Mouse (Mus musculus) embryonic fibroblast, embryonic 13.5 days (primary cell): Measurements from ENCODE around the gene Gm20388. TPM values are rescaled to one million over a fixed set of nuclear protein-coding genes. Genes with fewer than 3 reads are reported as not detected.

ENCODE experiments used
- H3K27ac ChIP-seq: 2 replicates; pipeline ENCODE4 v1.5.1; 2012; ENCODE audit warnings: low read length, control low read depth, inconsistent platforms; ENCODE audit not compliant: insufficient read depth
- H3K4me1 ChIP-seq: 2 replicates; pipeline ENCODE4 v1.6.1; 2011; ENCODE audit warnings: low read length; ENCODE audit not compliant: control insufficient read depth, insufficient read depth
- H3K4me3 ChIP-seq: 2 replicates; pipeline ENCODE4 v1.5.1; 2011; ENCODE audit warnings: mild to moderate bottlenecking, control low read depth, low read length; ENCODE audit not compliant: insufficient read depth
- CTCF ChIP-seq: IDR thresholded peaks from 2 replicates; pipeline ENCODE4 v1.5.1; 2011; ENCODE audit warnings: mild to moderate bottlenecking, control low read depth, low read length, moderate library complexity, borderline replicate concordance; ENCODE audit not compliant: insufficient read depth
- POLR2A ChIP-seq: IDR thresholded peaks from 2 replicates; pipeline ENCODE4 v1.6.1; 2011; ENCODE audit warnings: low read depth, mild to moderate bottlenecking, control low read depth, low read length, moderate library complexity
- polyA plus RNA-seq: library from polyadenylated mRNA; stranded (reverse); fragments of >200 nt; gene quantifications from 2 replicates; pipeline ENCODE4 v1.2.4, GENCODE M21; 2011; ENCODE audit warnings: low read depth; ENCODE audit not compliant: missing spikeins, insufficient read length

The Gm20388 gene
- polyA plus RNA-seq, 1 experiment, result 82.8 TPM

- Histone ChIP-seq H3K27ac (no peak overlapping the region), H3K4me3 (no peak overlapping the region), H3K4me1 (peaks cover 4% of the 10 kb centered on the region; the same call in 1 of the 2 replicates)
- TF ChIP-seq POLR2A (no peak), CTCF (peak; percentile 59)
Observed at GRCm38 (mm10) chr8:120288122-120288908, 377.7 kb downstream of the Gm20388 start.

DNA sequence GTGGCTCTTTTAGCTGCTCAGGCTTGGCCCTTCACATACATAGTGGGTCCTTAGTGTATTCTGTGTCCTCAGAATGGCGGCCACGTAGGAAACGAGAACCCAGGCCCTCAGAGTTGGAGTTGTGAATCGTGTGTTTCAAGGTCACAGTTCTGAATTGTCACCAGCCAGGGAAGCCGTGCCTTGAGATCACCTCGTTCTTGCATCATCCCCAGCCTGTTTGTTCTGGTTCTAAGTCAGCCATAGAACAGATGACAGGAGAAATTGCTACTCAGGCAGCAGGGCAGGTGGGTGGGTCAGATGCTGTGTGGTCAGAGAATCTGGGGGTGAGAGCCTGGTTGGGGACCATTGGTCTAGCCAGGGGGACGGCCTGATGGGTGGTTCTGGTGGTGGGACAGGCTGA, 378.6 kb downstream of the Gm20388 start:
- Histone ChIP-seq H3K4me3 (no peak overlapping the region), H3K4me1 (peaks cover 4% of the 10 kb centered on the region; the same call in 1 of the 2 replicates), H3K27ac (no peak overlapping the region)
- TF ChIP-seq CTCF, result no peak
- TF ChIP-seq POLR2A, result no peak

DNA sequence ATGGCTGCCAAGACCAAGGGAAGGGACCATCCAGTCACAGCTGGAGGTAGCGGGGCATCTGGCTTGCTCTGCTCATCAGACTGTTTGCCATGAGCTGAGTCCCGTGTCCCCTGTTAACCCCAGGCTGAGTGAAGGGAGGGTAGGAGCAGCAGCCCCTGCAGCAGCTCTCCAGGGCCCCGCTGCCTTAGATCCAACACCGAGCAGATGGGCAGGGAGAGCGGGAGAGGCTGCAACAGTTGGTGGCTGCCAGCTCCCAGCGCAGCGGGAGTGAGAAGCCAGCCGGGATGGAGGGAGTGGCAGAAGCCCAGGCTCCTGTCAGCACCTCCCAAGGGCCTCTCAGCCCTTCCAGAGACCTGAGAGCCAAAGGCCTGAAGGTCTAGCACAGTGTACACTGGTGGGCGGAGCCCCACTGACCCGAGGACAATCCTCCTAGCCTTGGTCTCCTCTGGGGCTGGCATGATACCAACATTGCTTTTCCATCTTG, 379.1 kb downstream of the Gm20388 start:
- TF ChIP-seq CTCF (no peak), POLR2A (no peak)
- peaks cover 2% of the 10 kb centered on the region; the same call in 1 of the 2 replicates for H3K4me1 ChIP-seq
- H3K27ac ChIP-seq, result no peak overlapping the region
- no peak overlapping the region for H3K4me3 ChIP-seq

DNA sequence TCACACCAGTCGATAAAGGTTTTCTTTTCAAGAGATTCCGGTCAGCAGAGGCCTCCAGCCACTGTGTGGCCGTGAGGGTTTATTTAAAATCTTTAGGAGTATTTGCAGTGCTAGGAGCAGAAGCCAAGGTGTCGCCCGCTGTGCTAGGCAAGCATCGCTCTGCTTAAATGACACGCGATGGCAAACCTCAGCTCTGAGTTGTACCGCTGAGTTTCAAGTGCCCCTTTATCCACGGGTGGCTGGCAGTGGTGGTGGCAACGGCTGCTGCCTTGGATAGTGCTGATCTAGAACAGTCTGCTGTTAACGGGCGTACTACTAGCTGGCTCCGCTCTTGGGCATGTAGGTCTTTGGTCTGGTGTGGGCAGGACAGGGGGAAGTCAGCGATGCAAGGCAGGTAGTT, 380.0 kb downstream of the Gm20388 start:
- H3K27ac ChIP-seq, result no peak overlapping the region
- TF ChIP-seq CTCF (no peak), POLR2A (no peak)
- H3K4me3 ChIP-seq, result no peak overlapping the region
- no peaks in the 10 kb centered on the region for H3K4me1 ChIP-seq

DNA sequence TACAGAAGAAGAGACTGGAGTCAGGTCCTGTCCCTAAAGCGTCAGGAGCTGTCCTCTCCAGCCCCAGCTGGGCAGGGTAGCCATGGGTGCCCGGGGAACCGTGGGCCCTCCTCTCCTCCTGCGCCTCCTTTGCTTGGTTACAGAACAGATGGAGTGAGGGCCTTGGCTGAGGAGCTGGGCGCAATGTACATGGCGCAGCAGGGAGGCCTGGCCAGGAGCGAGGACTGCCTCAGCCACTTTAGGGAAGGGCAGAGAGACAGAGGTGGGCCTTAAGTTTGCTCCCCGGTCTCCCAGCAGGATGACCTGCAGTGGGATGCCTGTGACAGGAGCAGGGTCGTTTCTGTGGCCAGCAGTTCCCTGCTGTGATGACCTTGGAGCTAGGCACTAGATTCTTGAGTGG, 381.0 kb downstream of the Gm20388 start:
- no peak for TF ChIP-seq CTCF
- no peak overlapping the region for H3K27ac ChIP-seq

DNA sequence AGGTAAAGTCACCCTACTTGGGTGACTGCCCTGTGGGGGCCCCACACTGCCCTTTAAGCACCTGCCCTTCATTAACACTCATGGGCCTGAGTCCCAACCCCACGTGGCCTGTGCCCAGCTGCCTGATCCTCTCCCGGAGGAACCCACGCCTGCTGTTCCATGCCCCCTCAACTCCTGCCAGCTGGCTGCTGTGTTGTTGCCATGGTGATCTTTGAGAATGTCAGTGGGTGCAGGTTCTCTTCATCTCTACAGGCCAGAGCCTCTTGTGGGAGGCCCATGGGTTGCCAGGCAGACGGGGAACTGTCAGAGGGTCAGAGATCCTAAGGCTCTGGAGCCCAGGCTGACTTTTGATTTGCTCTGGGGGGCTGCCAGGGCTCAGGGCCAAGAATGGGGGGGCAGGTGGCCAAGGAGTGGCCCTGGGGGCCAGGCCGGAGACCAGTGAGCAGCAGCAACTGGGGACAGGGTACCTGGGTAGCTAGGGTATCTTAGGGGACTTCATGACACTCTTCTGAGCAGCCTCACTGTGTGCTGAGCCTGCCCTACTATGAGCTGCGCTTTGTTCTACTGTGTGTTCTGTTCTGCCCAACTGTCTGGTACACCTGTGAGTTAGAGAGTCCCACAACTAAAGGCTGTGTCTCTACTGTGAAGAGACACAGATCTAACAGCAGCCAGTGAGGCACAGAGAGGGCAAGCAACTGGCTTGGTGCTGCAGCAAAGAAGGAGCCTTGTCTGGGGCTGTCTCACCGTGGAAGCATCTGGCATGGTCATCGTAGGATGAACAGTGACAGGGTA, 381.9 kb downstream of the Gm20388 start:
- no peak overlapping the region for H3K4me3 ChIP-seq
- H3K27ac ChIP-seq, result no peak overlapping the region
- no peak for TF ChIP-seq CTCF
- TF ChIP-seq POLR2A, result no peak
- H3K4me1 ChIP-seq, result no peaks in the 10 kb centered on the region

More for the DNA sequence above, 381.0 kb downstream of the Gm20388 start:
- Histone ChIP-seq H3K4me3 (no peak overlapping the region), H3K4me1 (no peaks in the 10 kb centered on the region)

GRCm38 (mm10) chr8:120293421-120294357, 383.0 kb downstream of the Gm20388 start:
- H3K4me3 ChIP-seq, result no peak overlapping the region
- H3K27ac ChIP-seq, result no peak overlapping the region
- no peak for TF ChIP-seq CTCF
- 0 out of 2 replicates have a peak, but pooled peaks cover 2% of the 10 kb centered on the region for H3K4me1 ChIP-seq

- Histone ChIP-seq H3K4me3 (no peak overlapping the region), H3K4me1 (peaks cover 2% of the 10 kb centered on the region; the same call in 1 of the 2 replicates), H3K27ac (no peak overlapping the region)
- TF ChIP-seq CTCF (no peak), POLR2A (no peak)
Observed at GRCm38 (mm10) chr8:120294982-120295870, 384.6 kb downstream of the Gm20388 start.
